Mouse (Mus musculus) limb, embryonic 12.5 days (tissue): ENCODE measurements around the gene Rad23a. TPM values are rescaled to one million over a fixed set of nuclear protein-coding genes. Genes with fewer than 3 reads are reported as not detected.

Source experiments
- ATAC-seq: fragments of 200-750 bp; cut with Nextera tagmentation; 2 replicates; pipeline ENCODE4 v1.8.0; 2017; ENCODE audit warnings: low read depth, moderate TSS enrichment; ENCODE audit not compliant: insufficient number of reproducible peaks, insufficient read depth, low FRiP score, low TSS enrichment
- H3K27ac ChIP-seq: fragments of 300-500 bp; sonication (generic); 2 replicates; pipeline ENCODE4 v1.5.1; 2016; ENCODE audit warnings: mild to moderate bottlenecking, moderate library complexity
- H3K27me3 ChIP-seq: fragments of 300-500 bp; sonication (generic); 2 replicates; pipeline ENCODE4 v1.6.1; 2016; ENCODE audit warnings: mild to moderate bottlenecking, moderate library complexity
- H3K36me3 ChIP-seq: fragments of 300-500 bp; sonication (generic); 2 replicates; pipeline ENCODE4 v1.6.1; 2016; ENCODE audit warnings: mild to moderate bottlenecking, moderate library complexity
- H3K4me1 ChIP-seq: fragments of 300-500 bp; sonication (generic); replicated peaks from 2 replicates; pipeline ENCODE4 v1.6.1; 2016
- H3K4me2 ChIP-seq: fragments of 300-500 bp; sonication (generic); 2 replicates; pipeline ENCODE4 v1.6.1; 2016; ENCODE audit warnings: mild to moderate bottlenecking, moderate library complexity
- H3K4me3 ChIP-seq: fragments of 300-500 bp; sonication (generic); replicated peaks from 2 replicates; pipeline ENCODE4 v1.5.1; 2016; ENCODE audit warnings: mild to moderate bottlenecking
- H3K9ac ChIP-seq: fragments of 300-500 bp; sonication (generic); replicated peaks from 2 replicates; pipeline ENCODE4 v1.6.1; 2016; ENCODE audit warnings: mild to moderate bottlenecking, moderate library complexity
- H3K9me3 ChIP-seq: fragments of 300-500 bp; sonication (generic); 2 replicates; pipeline ENCODE4 v1.6.1; 2016; ENCODE audit warnings: mild to moderate bottlenecking, moderate library complexity
- whole genome bisulfite sequencing: fragments of 180-500 bp; shearing (Covaris S2); methylation state at CpG from one replicate; pipeline ENCODE4 v1.1.7; 2016; 5-methylcytosine and 5-hydroxymethylcytosine counted together
- polyA plus RNA-seq: library from polyadenylated mRNA; unstranded; fragments of >200 nt; fragmentation: Nextera tagmentation; extraction: Ambion mirVana; gene quantifications from 2 replicates; pipeline ENCODE4 v1.2.1, GENCODE M21; 2016

The Rad23a gene
- polyA plus RNA-seq, 1 experiment from 2014 or later = 109 TPM

GRCm38 (mm10) chr8:84856864-84857441, 16.5 kb upstream of the Rad23a start, which contains the start of gene Farsa:
Farsa (plus strand) TSS chr8:84856989.
- peak within 1 kb of the TSS; percentile 91 for H3K4me2 ChIP-seq
- peaks cover 30% of the 10 kb centered on the region for H3K36me3 ChIP-seq
- ATAC-seq = peak; percentile 84
- under 1% methylated on average over 39 of the region's 39 CpGs for WGBS
- no peaks in the 10 kb centered on the region for H3K9me3 ChIP-seq
- peak within 1 kb of the TSS; percentile 88 for H3K4me3 ChIP-seq
- peak within 1 kb of the TSS; percentile 79 for H3K27ac ChIP-seq
- no peaks in the 10 kb centered on the region for H3K27me3 ChIP-seq
- peak within 1 kb of the TSS; percentile 82 for H3K9ac ChIP-seq
- peaks cover 10% of the 10 kb centered on the region for H3K4me1 ChIP-seq

DNA sequence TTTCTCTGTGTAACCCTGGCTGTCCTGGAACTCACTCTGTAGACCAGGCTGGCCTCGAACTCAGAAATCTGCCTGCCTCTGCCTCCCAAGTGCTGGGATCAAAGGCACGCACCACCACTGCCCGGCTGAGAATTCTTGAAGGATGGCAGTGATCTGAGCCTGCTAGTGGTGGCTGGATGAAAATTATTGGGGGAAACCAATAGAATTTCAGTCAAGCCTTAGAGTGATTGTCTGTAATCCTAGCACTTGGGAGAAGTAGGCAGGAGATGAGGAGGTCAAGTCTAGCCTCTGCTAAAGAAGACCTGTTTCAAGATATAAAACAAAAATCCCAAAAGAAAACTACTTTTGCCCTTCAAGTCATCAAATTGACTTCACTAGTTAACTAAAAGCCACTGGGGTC, 16.0 kb upstream of the Rad23a start:
- Histone ChIP-seq H3K4me2 (peak overlapping the region; percentile 91; the same call in 1 of the 2 replicates), H3K9me3 (no peaks in the 10 kb centered on the region), H3K4me1 (peaks cover 10% of the 10 kb centered on the region), H3K4me3 (peak overlapping the region; percentile 88), H3K27me3 (no peaks in the 10 kb centered on the region), H3K9ac (no peak overlapping the region), H3K36me3 (peaks cover 25% of the 10 kb centered on the region), H3K27ac (no peak overlapping the region)
- peak; percentile 23; the same call in 1 of the 2 replicates for ATAC-seq
- WGBS = 92% methylated on average over 3 of the region's 3 CpGs

GRCm38 (mm10) chr8:84847684-84848435, 7.4 kb upstream of the Rad23a start:
- no peaks in the 10 kb centered on the region for H3K9me3 ChIP-seq
- no peaks in the 10 kb centered on the region for H3K27me3 ChIP-seq
- peak overlapping the region; percentile 87 for H3K27ac ChIP-seq
- H3K4me1 ChIP-seq = peaks cover 23% of the 10 kb centered on the region
- H3K4me3 ChIP-seq = peak overlapping the region; percentile 97
- H3K4me2 ChIP-seq = peak overlapping the region; percentile 80
- 46% methylated on average over 6 of the region's 6 CpGs for WGBS
- peaks cover 28% of the 10 kb centered on the region for H3K36me3 ChIP-seq
- H3K9ac ChIP-seq = no peak overlapping the region
- ATAC-seq = no peak

- Histone ChIP-seq H3K27me3 (no peaks in the 10 kb centered on the region), H3K4me2 (peak within 1 kb of the TSS; percentile 80), H3K9ac (peak within 1 kb of the TSS; percentile 97), H3K4me3 (peak within 1 kb of the TSS; percentile 97), H3K27ac (peak within 1 kb of the TSS; percentile 87), H3K4me1 (peaks cover 23% of the 10 kb centered on the region), H3K9me3 (no peaks in the 10 kb centered on the region), H3K36me3 (peaks cover 37% of the 10 kb centered on the region)
- peak; percentile 100 for ATAC-seq
- WGBS = under 1% methylated on average over 55 of the region's 55 CpGs
Measured at GRCm38 (mm10) chr8:84846722-84847572, 6.5 kb upstream of the Rad23a start, which contains the start of gene Calr. Calr (minus strand) TSS chr8:84846934.

DNA sequence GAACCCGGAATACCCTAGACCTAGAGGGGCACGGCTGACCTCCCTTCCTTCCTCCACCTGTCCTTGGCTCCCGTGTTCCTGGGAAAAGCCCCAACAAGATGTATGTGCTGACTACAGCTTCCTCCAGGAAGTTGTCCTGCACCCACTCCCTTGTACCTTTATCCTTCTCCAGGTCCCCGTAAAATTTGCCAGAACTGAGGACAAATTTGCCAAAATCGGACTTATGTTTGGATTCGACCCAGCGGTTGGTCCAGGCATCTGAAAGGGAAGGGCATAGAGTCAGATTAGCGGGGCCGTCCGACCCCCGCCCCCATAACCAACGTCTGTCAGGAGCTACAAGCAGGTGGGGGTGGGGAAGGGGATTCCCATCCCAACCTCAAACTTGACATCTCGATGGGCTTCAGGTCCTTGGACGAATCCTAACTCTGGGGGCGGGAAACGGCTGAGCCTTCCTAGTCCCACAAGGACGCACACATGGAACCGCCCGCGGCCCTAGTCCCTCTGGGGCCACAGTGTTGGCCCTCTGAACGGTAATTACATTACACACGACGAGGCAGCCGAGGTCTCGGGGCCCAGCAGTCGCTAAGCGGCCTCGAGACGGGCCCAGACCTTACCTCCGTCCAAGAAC, 5.7 kb upstream of the Rad23a start:
- Histone ChIP-seq H3K27me3 (no peaks in the 10 kb centered on the region), H3K4me2 (peak overlapping the region; percentile 80), H3K9ac (peak overlapping the region; percentile 97), H3K36me3 (peaks cover 45% of the 10 kb centered on the region), H3K4me1 (peaks cover 23% of the 10 kb centered on the region), H3K4me3 (peak overlapping the region; percentile 97), H3K9me3 (no peaks in the 10 kb centered on the region), H3K27ac (peak overlapping the region; percentile 85)
- ATAC-seq = peak; percentile 29; the same call in 1 of the 2 replicates
- under 1% methylated on average over 30 of the region's 30 CpGs for WGBS

- Histone ChIP-seq H3K27ac (peak overlapping the region; percentile 85), H3K4me2 (peak overlapping the region; percentile 80), H3K4me3 (peak overlapping the region; percentile 97), H3K36me3 (peaks cover 46% of the 10 kb centered on the region), H3K27me3 (no peaks in the 10 kb centered on the region), H3K4me1 (peaks cover 23% of the 10 kb centered on the region), H3K9ac (peak overlapping the region; percentile 97), H3K9me3 (no peaks in the 10 kb centered on the region)
- 22% methylated on average over 12 of the region's 12 CpGs for WGBS
- ATAC-seq = no peak
Measured at GRCm38 (mm10) chr8:84845355-84846093, 5.1 kb upstream of the Rad23a start.

- no peak overlapping the region for H3K27ac ChIP-seq
- no peak for ATAC-seq
Measured at GRCm38 (mm10) chr8:84844397-84845070, 4.1 kb upstream of the Rad23a start.

GRCm38 (mm10) chr8:84841514-84841913, 1.0 kb upstream of the Rad23a start:
- H3K4me3 ChIP-seq = no peak overlapping the region
- no peak overlapping the region for H3K4me2 ChIP-seq
- WGBS = 83% methylated on average over 1 of the region's 1 CpGs
- H3K27ac ChIP-seq = no peak overlapping the region; the same call in 1 of the 2 replicates
- H3K27me3 ChIP-seq = no peaks in the 10 kb centered on the region
- peaks cover 48% of the 10 kb centered on the region for H3K4me1 ChIP-seq
- no peak for ATAC-seq
- no peak overlapping the region for H3K9ac ChIP-seq
- peaks cover 77% of the 10 kb centered on the region for H3K36me3 ChIP-seq
- no peaks in the 10 kb centered on the region for H3K9me3 ChIP-seq

More at GRCm38 (mm10) chr8:84844397-84845070, 4.1 kb upstream of the Rad23a start:
- peak overlapping the region; percentile 97; the same call in 1 of the 2 replicates for H3K9ac ChIP-seq
- H3K4me3 ChIP-seq = peak overlapping the region; percentile 97
- H3K27me3 ChIP-seq = no peaks in the 10 kb centered on the region
- H3K9me3 ChIP-seq = no peaks in the 10 kb centered on the region
- WGBS = 84% methylated on average over 9 of the region's 9 CpGs
- peaks cover 27% of the 10 kb centered on the region for H3K4me1 ChIP-seq
- peak overlapping the region; percentile 80 for H3K4me2 ChIP-seq
- H3K36me3 ChIP-seq = peaks cover 47% of the 10 kb centered on the region

DNA sequence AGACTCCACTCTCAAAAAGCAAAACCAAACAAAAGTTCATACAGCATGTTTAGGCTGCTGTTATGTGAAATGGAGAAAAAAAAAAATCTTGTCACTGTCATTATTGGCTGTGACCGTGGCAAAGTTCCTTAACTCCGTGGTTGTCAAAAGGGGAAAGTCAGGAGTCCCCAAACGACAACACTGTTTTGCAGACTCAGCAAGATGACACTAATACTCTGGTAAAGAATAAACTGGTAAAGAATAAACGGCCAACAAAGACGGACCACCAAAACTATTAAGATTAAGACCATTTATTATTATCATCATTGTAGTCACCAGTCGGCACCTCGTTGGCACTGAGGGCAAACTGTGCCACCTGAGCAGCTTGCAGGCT, 604 bp downstream of the Rad23a start:
- H3K27ac ChIP-seq = peak overlapping the region; percentile 90
- peaks cover 86% of the 10 kb centered on the region for H3K36me3 ChIP-seq
- no peaks in the 10 kb centered on the region for H3K9me3 ChIP-seq
- no peaks in the 10 kb centered on the region for H3K27me3 ChIP-seq
- H3K4me2 ChIP-seq = peak overlapping the region; percentile 75
- H3K4me3 ChIP-seq = peak overlapping the region; percentile 66
- peaks cover 53% of the 10 kb centered on the region for H3K4me1 ChIP-seq
- no peak for ATAC-seq
- WGBS = 5% methylated on average over 7 of the region's 7 CpGs
- H3K9ac ChIP-seq = peak overlapping the region; percentile 85
